Mouse (Mus musculus): ENCODE results near the gene Pitpna.

DNA sequence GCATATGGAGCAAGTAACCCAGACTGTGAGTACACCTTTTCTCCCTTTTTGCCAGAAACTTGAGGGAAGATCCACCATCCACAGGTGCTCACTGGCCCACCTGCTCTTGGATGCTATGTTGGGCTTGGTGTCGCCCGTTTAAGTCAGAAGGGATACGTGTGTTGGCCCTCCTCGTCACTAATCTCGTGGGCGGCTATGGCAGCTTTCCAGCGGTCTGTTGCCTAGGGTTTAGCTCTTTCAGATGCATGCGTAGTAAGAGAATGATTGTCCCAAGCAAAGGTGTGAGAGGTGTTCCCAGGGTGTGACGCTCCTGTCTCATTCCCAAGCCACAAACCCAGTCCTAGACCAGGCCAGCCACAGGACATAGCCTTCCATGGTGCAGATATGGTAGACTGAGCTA is 43.2 kb upstream of the Pitpna start:
- TF ChIP-seq CTCF (IDR thresholded peaks at IDR 0.05) (no peak), EP300 (IDR thresholded peaks at IDR 0.05) (no peak)
